8 mouse cellular contexts compared by ENCODE assay signal in genomic region chr4:95278714-95279095, GRCm38 (mm10).
DNase-seq lines count a peak whose midpoint lies in the region.

No protein-coding gene starts in this region.

- DNase-seq in adrenal gland, adult (ENCODE audit: inconsistent age in 2 of 2, low spot score in 1 of 2): peak; percentile 55 to 77
- DNase-seq in adrenal gland, adult 18-20 months (ENCODE audit: low spot score in 2 of 2): no peak
- DNase-seq in gastrocnemius, adult 18-20 months (ENCODE audit: low spot score): peak; percentile 55
- peak; percentile 70 to 82 for DNase-seq in kidney, postnatal 4 days
- peak; percentile 57 for DNase-seq in ovary, postnatal 36 days (ENCODE audit: low spot score)
- DNase-seq in natural killer cell, adult 2 months (ENCODE audit: low spot score in 2 of 2): no peak
- DNase-seq in spleen, postnatal 10 days (ENCODE audit: low spot score in 2 of 2): no peak
- DNase-seq in right cerebral cortex, postnatal 14 days: no peak

Comparison
In these comparisons a context has a peak if more than half of its experiments do, and no peak if none do; other contexts are left out.
1. DNase-seq: peak in adrenal gland, adult (2 of 2), gastrocnemius, adult 18-20 months (single experiment), kidney, postnatal 4 days (2 of 2) and ovary, postnatal 36 days (single experiment); none in adrenal gland, adult 18-20 months (0 of 2), natural killer cell, adult 2 months (0 of 2), spleen, postnatal 10 days (0 of 2) and right cerebral cortex, postnatal 14 days (single experiment).